Mouse (Mus musculus): ENCODE data around the gene Slc35b2.

Slc35b2 gene

GRCm38 (mm10) chr17:45584096-45584896, 20.6 kb downstream of the Slc35b2 start:
- DNase-seq (ENCODE audit: low read depth, low spot score) = no peak

- no peak for DNase-seq (ENCODE audit: low read depth, low spot score)
Observed at GRCm38 (mm10) chr17:45584939-45585678, 21.4 kb downstream of the Slc35b2 start.

GRCm38 (mm10) chr17:45585725-45586448, 22.2 kb downstream of the Slc35b2 start:
- DNase-seq (ENCODE audit: low read depth, low spot score) = no peak

GRCm38 (mm10) chr17:45586449-45586837, 22.8 kb downstream of the Slc35b2 start:
- no peak for DNase-seq (ENCODE audit: low read depth, low spot score)

- no peak for DNase-seq (ENCODE audit: low read depth, low spot score)
Observed at GRCm38 (mm10) chr17:45588370-45588769, 24.7 kb downstream of the Slc35b2 start.

- DNase-seq (ENCODE audit: low read depth, low spot score) = no peak
Observed at GRCm38 (mm10) chr17:45589236-45589635, 25.6 kb downstream of the Slc35b2 start.

GRCm38 (mm10) chr17:45589844-45590243, 26.2 kb downstream of the Slc35b2 start:
- no peak for DNase-seq (ENCODE audit: low read depth, low spot score)

GRCm38 (mm10) chr17:45590410-45590809, 26.7 kb downstream of the Slc35b2 start:
- no peak for DNase-seq (ENCODE audit: low read depth, low spot score)

- no peak for DNase-seq (ENCODE audit: low read depth, low spot score)
Observed at GRCm38 (mm10) chr17:45591701-45592605, 28.3 kb downstream of the Slc35b2 start.

GRCm38 (mm10) chr17:45592606-45593431, 29.1 kb downstream of the Slc35b2 start:
- no peak for DNase-seq (ENCODE audit: low read depth, low spot score)

- no peak for DNase-seq (ENCODE audit: low read depth, low spot score)
Observed at GRCm38 (mm10) chr17:45593479-45593878, 29.8 kb downstream of the Slc35b2 start.

GRCm38 (mm10) chr17:45594195-45594594, 30.5 kb downstream of the Slc35b2 start:
- DNase-seq (ENCODE audit: low read depth, low spot score) = no peak

GRCm38 (mm10) chr17:45594881-45595735, 31.4 kb downstream of the Slc35b2 start:
- no peak for DNase-seq (ENCODE audit: low read depth, low spot score)

- DNase-seq (ENCODE audit: low read depth, low spot score) = no peak
Observed at GRCm38 (mm10) chr17:45595736-45596390, 32.2 kb downstream of the Slc35b2 start.

- no peak for DNase-seq (ENCODE audit: low read depth, low spot score)
Observed at GRCm38 (mm10) chr17:45596631-45597396, 33.1 kb downstream of the Slc35b2 start.

- DNase-seq (ENCODE audit: low read depth, low spot score) = no peak
Observed at GRCm38 (mm10) chr17:45597787-45598186, 34.1 kb downstream of the Slc35b2 start.

GRCm38 (mm10) chr17:45598376-45598775, 34.7 kb downstream of the Slc35b2 start:
- no peak for DNase-seq (ENCODE audit: low read depth, low spot score)

- DNase-seq (ENCODE audit: low read depth, low spot score) = no peak
Observed at GRCm38 (mm10) chr17:45598891-45599290, 35.2 kb downstream of the Slc35b2 start.

Data from retina, adult 2 months (tissue).